Mouse (Mus musculus): ENCODE results near the gene C1qtnf2. TPM values are rescaled to one million over a fixed set of nuclear protein-coding genes. Genes with fewer than 3 reads are reported as not detected.

The C1qtnf2 gene
- total RNA-seq, 1 experiment, result not detected

GRCm38 (mm10) chr11:43495037-43495436 lies 21.0 kb downstream of the C1qtnf2 start:
- no peak overlapping the region for H3K27ac ChIP-seq (ENCODE audit: insufficient read depth, low read depth, low read length, poor library complexity, severe bottlenecking)
- DNase-seq (ENCODE audit: low read depth, low spot score), result no peak
- peaks cover 0 to 6% of the 10 kb centered on the region in 2 experiments; a peak in 1 of 4 replicates for H3K4me1 ChIP-seq (ENCODE audit: control insufficient read depth in 2 of 2, insufficient read depth in 2 of 2, low read length in 2 of 2, poor library complexity in 1 of 2)

GRCm38 (mm10) chr11:43495532-43495931 lies 21.5 kb downstream of the C1qtnf2 start:
- in situ Hi-C loops (cut with MboI; ENCODE audit: low sequenced_read_pairs in 2 of 2, unreplicated experiment in 2 of 2), result no loop called here
- TF ChIP-seq ZNF384 (IDR thresholded peaks at IDR 0.05; ENCODE audit: low read depth, low read length) (no peak), ZC3H11A (IDR thresholded peaks at IDR 0.05; ENCODE audit: borderline replicate concordance, low read depth, low read length) (no peak), HCFC1 (IDR thresholded peaks at IDR 0.05; ENCODE audit: borderline replicate concordance, insufficient read depth, low read length) (no peak), CHD2 (IDR thresholded peaks at IDR 0.05; ENCODE audit: low read depth, low read length) (no peak), MAFK (IDR thresholded peaks at IDR 0.05; ENCODE audit: insufficient read depth, low read depth, low read length) (no peak)

More at GRCm38 (mm10) chr11:43495037-43495436, 21.0 kb downstream of the C1qtnf2 start:
- in situ Hi-C loops (cut with MboI; ENCODE audit: low sequenced_read_pairs in 2 of 2, unreplicated experiment in 2 of 2), result no loop called here
- H3K9ac ChIP-seq (ENCODE audit: insufficient read depth, low read depth, low read length, poor library complexity, severe bottlenecking), result no peak overlapping the region
- TF ChIP-seq CHD2 (IDR thresholded peaks at IDR 0.05; ENCODE audit: low read depth, low read length), result no peak
- no peak for TF ChIP-seq HCFC1 (IDR thresholded peaks at IDR 0.05; ENCODE audit: borderline replicate concordance, insufficient read depth, low read length)
- no peak for TF ChIP-seq MAFK (IDR thresholded peaks at IDR 0.05; ENCODE audit: insufficient read depth, low read depth, low read length)
- no peak for TF ChIP-seq ZC3H11A (IDR thresholded peaks at IDR 0.05; ENCODE audit: borderline replicate concordance, low read depth, low read length)
- no peak for TF ChIP-seq ZNF384 (IDR thresholded peaks at IDR 0.05; ENCODE audit: low read depth, low read length)
- H3K4me3 ChIP-seq (ENCODE audit: insufficient read depth in 1 of 2, low read depth in 1 of 2, low read length in 2 of 2, poor library complexity in 1 of 2, severe bottlenecking in 1 of 2), result no peak overlapping the region
- H3K9me3 ChIP-seq (ENCODE audit: control insufficient read depth, insufficient read depth, low read depth, low read length), result no peaks in the 10 kb centered on the region
- no peaks in the 10 kb centered on the region for H3K36me3 ChIP-seq (ENCODE audit: control insufficient read depth, insufficient read depth, low read length, poor library complexity, severe bottlenecking)

DNA sequence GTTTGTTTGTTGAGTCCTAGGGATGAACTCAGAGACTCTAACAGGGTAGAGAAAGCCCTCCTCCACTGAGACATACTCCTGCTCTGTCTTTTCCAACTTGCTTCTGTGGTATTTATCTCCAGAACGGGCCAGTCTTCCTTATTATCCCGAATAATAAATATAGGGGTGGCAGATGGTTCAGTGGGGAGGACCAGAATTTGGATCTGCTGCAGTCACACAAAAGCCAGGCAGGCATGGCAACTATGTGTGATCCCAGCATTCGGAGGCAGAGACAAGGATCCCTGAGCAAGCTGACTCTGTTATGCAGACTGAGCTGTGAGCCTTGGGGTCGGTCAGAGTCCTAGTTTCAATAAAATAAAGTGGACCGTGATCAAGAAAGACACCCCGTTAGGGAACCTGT lies 27.2 kb downstream of the C1qtnf2 start:
- Histone ChIP-seq H3K9ac (ENCODE audit: insufficient read depth, low read depth, low read length, poor library complexity, severe bottlenecking) (no peak overlapping the region), H3K27ac (ENCODE audit: insufficient read depth, low read depth, low read length, poor library complexity, severe bottlenecking) (no peak overlapping the region), H3K4me1 (ENCODE audit: control insufficient read depth in 2 of 2, insufficient read depth in 2 of 2, low read length in 2 of 2, poor library complexity in 1 of 2) (no peaks in the 10 kb centered on the region), H3K4me3 (ENCODE audit: insufficient read depth in 1 of 2, low read depth in 1 of 2, low read length in 2 of 2, poor library complexity in 1 of 2, severe bottlenecking in 1 of 2) (no peak overlapping the region), H3K9me3 (ENCODE audit: control insufficient read depth, insufficient read depth, low read depth, low read length) (no peaks in the 10 kb centered on the region), H3K36me3 (ENCODE audit: control insufficient read depth, insufficient read depth, low read length, poor library complexity, severe bottlenecking) (no peaks in the 10 kb centered on the region)
- in situ Hi-C loops (cut with MboI; ENCODE audit: low sequenced_read_pairs in 2 of 2, unreplicated experiment in 2 of 2), result no loop called here
- no peak for DNase-seq (ENCODE audit: low read depth, low spot score)
- no peak for TF ChIP-seq ZNF384 (IDR thresholded peaks at IDR 0.05; ENCODE audit: low read depth, low read length)
- TF ChIP-seq ZC3H11A (IDR thresholded peaks at IDR 0.05; ENCODE audit: borderline replicate concordance, low read depth, low read length), result no peak
- no peak for TF ChIP-seq CHD2 (IDR thresholded peaks at IDR 0.05; ENCODE audit: low read depth, low read length)
- no peak for TF ChIP-seq HCFC1 (IDR thresholded peaks at IDR 0.05; ENCODE audit: borderline replicate concordance, insufficient read depth, low read length)
- TF ChIP-seq MAFK (IDR thresholded peaks at IDR 0.05; ENCODE audit: insufficient read depth, low read depth, low read length), result no peak

More at GRCm38 (mm10) chr11:43495532-43495931, 21.5 kb downstream of the C1qtnf2 start:
- DNase-seq (ENCODE audit: low read depth, low spot score), result no peak
- no peaks in the 10 kb centered on the region for H3K9me3 ChIP-seq (ENCODE audit: control insufficient read depth, insufficient read depth, low read depth, low read length)
- H3K36me3 ChIP-seq (ENCODE audit: control insufficient read depth, insufficient read depth, low read length, poor library complexity, severe bottlenecking), result no peaks in the 10 kb centered on the region
- peaks cover 0 to 6% of the 10 kb centered on the region in 2 experiments; a peak in 1 of 4 replicates for H3K4me1 ChIP-seq (ENCODE audit: control insufficient read depth in 2 of 2, insufficient read depth in 2 of 2, low read length in 2 of 2, poor library complexity in 1 of 2)
- H3K27ac ChIP-seq (ENCODE audit: insufficient read depth, low read depth, low read length, poor library complexity, severe bottlenecking), result no peak overlapping the region
- H3K4me3 ChIP-seq (ENCODE audit: insufficient read depth in 1 of 2, low read depth in 1 of 2, low read length in 2 of 2, poor library complexity in 1 of 2, severe bottlenecking in 1 of 2), result no peak overlapping the region
- no peak overlapping the region for H3K9ac ChIP-seq (ENCODE audit: insufficient read depth, low read depth, low read length, poor library complexity, severe bottlenecking)

- Histone ChIP-seq H3K9ac (ENCODE audit: insufficient read depth, low read depth, low read length, poor library complexity, severe bottlenecking) (no peak overlapping the region), H3K27ac (ENCODE audit: insufficient read depth, low read depth, low read length, poor library complexity, severe bottlenecking) (no peak overlapping the region), H3K36me3 (ENCODE audit: control insufficient read depth, insufficient read depth, low read length, poor library complexity, severe bottlenecking) (no peaks in the 10 kb centered on the region), H3K9me3 (ENCODE audit: control insufficient read depth, insufficient read depth, low read depth, low read length) (no peaks in the 10 kb centered on the region), H3K4me3 (ENCODE audit: insufficient read depth in 1 of 2, low read depth in 1 of 2, low read length in 2 of 2, poor library complexity in 1 of 2, severe bottlenecking in 1 of 2) (no peak overlapping the region), H3K4me1 (ENCODE audit: control insufficient read depth in 2 of 2, insufficient read depth in 2 of 2, low read length in 2 of 2, poor library complexity in 1 of 2) (no peaks in the 10 kb centered on the region)
- in situ Hi-C loops (cut with MboI; ENCODE audit: low sequenced_read_pairs in 2 of 2, unreplicated experiment in 2 of 2), result no loop called here
- TF ChIP-seq MAFK (IDR thresholded peaks at IDR 0.05; ENCODE audit: insufficient read depth, low read depth, low read length) (no peak), ZC3H11A (IDR thresholded peaks at IDR 0.05; ENCODE audit: borderline replicate concordance, low read depth, low read length) (no peak), ZNF384 (IDR thresholded peaks at IDR 0.05; ENCODE audit: low read depth, low read length) (no peak), CHD2 (IDR thresholded peaks at IDR 0.05; ENCODE audit: low read depth, low read length) (no peak), HCFC1 (IDR thresholded peaks at IDR 0.05; ENCODE audit: borderline replicate concordance, insufficient read depth, low read length) (no peak)
- DNase-seq (ENCODE audit: low read depth, low spot score), result no peak
Measured at GRCm38 (mm10) chr11:43505188-43505587, 31.1 kb downstream of the C1qtnf2 start.

Measured in ES-E14 (cell line).